Mouse (Mus musculus): Measurements from ENCODE around the gene Zfp318. TPM values are rescaled to one million over a fixed set of nuclear protein-coding genes. Genes with fewer than 3 reads are reported as not detected.

Gene Zfp318
- total RNA-seq (2018; cell fraction: chromatin; rRNA removed) = 100 to 1,000 TPM in 1 of 26 experiments, 10 to 100 TPM in 25; 22.1 to 100 (median 44.6) TPM
- total RNA-seq (2018; cell fraction: cytosol; rRNA removed) = 10 to 100 TPM in 23 of 26 experiments, 1 to 10 TPM in 3; 7.4 to 25.0 (median 14.9) TPM
- 10 to 100 TPM; 23.1 to 78.6 (median 38.4) TPM for total RNA-seq (2018; cell fraction: nucleus; rRNA removed)
- polyA plus RNA-seq (2018) = 6.7 to 12.9 TPM (median 11.8 TPM) in 3 replicates

DNA sequence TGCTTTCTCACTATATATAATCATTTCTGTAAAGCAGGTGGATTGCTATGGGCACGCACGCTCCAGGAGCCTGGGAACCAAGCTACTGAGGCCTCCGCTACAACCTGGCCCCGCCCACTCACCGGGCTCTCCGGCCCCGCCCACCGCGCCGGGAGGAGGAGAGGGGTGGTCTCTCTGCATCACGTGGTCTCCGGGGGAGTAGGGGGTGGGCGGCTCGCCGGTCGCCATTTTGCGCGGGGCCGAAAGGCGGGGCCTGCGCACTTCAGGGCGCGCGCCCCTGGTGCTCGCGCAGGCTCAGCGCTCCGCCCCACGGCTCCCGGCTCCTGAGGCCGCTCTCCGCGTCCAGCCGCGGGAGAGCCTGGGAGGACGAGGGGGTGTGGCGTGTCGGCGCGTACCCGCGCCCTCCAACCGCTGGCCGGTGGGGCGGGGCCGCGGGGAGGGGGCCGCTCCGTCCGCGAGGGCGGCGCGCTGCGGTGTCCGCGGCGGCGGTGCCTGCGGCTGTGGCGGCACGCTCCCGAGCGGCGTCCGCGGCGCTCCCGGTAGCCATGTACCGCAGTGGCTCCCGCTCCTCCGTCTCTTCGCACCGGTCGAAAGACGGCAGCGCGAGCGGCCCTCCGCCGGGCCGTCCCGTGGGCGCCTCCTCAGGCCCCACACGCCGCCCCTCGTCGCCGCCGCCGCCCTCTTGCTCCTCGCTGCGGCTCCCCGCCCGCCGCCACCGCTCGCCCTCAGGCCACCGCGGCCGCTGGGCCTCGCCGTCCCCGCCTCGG lies at the start of gene Zfp318:
TSS of gene Zfp318 (plus strand) at position 438 of the 767 bp plus-strand sequence.
- Histone ChIP-seq H3K36me3 (ENCODE audit: inconsistent target) (no peaks in the 10 kb centered on the region), H3K27ac (no peak within 1 kb of the TSS), H3K4me3 (ENCODE audit: inconsistent target) (peak within 1 kb of the TSS; percentile 53), H3K79me2 (ENCODE audit: inconsistent target) (no peaks in the 10 kb centered on the region)
- 2% methylated on average over 74 of the region's 105 CpGs for WGBS (ENCODE audit: missing documents)

DNA sequence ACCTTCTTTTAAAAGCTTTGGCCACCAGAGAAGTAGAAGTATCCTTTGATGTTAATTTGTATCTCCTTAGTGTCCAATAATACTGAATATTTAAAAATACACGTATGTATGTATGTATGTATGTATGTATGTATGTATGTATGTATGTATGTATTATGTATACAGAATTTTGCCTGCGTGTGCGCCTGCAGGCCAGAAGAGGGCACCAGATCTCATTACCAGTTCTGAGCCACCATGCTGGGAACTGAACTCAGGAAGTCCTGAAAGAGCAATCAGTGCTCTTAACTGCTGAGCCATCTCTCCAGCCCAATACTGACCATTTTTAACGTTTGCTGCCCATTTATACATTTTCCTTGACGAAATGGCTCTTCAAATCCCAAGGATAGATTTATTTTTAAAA lies 47.1 kb upstream of the Zfp318 start:
- no peak overlapping the region for H3K4me3 ChIP-seq (ENCODE audit: inconsistent target)
- H3K36me3 ChIP-seq (ENCODE audit: inconsistent target) = no peaks in the 10 kb centered on the region
- WGBS (ENCODE audit: missing documents) = 53% methylated on average over 4 of the region's 5 CpGs
- H3K27ac ChIP-seq = no peak overlapping the region
- no peaks in the 10 kb centered on the region for H3K79me2 ChIP-seq (ENCODE audit: inconsistent target)

DNA sequence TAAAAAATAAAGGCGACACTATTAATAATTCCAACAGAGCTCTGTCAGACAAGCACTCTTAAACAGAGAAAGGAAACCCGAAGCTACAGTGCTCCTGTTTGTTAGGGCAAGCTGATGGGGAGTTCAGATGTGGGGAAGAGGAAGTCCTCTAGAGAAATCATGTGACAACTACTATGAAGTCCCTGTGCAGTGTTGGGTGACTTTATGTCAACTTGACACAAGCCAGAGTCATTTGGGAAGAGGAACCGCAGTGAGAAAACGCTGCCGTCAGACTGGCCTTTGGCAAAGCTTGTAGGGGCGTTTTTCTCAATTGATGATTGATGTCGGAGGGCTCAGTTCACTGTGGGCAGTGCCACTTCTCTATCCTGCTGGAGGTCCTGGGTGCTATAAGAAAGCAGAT lies 42.3 kb upstream of the Zfp318 start:
- no peaks in the 10 kb centered on the region for H3K79me2 ChIP-seq (ENCODE audit: inconsistent target)
- H3K27ac ChIP-seq = peak overlapping the region; percentile 83
- no peaks in the 10 kb centered on the region for H3K36me3 ChIP-seq (ENCODE audit: inconsistent target)
- no peak overlapping the region for H3K4me3 ChIP-seq (ENCODE audit: inconsistent target)
- 6% methylated on average over 7 of the region's 7 CpGs for WGBS (ENCODE audit: missing documents)

DNA sequence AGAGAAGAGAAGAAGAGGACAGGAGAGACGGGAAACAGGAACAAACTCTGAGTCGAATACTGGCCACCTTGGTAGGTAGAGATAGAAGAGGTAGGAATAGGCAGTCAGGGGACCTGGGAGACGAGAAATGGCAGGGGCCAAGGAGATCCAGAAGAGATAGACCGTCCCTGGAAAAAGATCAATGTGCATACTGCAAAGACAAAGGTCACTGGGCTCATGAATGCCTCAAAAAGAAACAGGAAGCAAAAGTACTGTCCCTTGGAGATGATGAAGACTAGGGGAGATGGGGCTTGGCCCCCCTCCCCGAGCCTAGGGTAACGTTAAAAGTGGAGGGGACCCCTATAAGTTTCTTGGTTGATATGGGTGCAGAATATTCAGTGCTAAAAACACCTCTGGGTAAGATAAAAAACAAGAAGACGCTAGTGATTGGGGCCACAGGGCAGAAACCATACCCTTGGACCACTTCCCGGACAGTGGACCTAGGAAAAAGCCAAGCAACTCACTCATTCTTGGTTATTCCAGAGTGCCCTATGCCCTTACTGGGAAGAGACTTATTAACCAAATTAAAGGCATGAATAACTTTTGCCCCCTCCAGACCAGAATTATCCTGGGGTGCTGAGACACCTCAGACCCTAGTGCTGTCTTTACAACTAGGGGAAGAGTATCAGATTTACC lies 32.4 kb upstream of the Zfp318 start:
- 91% methylated on average over 8 of the region's 8 CpGs for WGBS (ENCODE audit: missing documents)
- no peaks in the 10 kb centered on the region for H3K79me2 ChIP-seq (ENCODE audit: inconsistent target)
- no peak overlapping the region for H3K27ac ChIP-seq
- no peaks in the 10 kb centered on the region for H3K36me3 ChIP-seq (ENCODE audit: inconsistent target)
- H3K4me3 ChIP-seq (ENCODE audit: inconsistent target) = no peak overlapping the region

DNA sequence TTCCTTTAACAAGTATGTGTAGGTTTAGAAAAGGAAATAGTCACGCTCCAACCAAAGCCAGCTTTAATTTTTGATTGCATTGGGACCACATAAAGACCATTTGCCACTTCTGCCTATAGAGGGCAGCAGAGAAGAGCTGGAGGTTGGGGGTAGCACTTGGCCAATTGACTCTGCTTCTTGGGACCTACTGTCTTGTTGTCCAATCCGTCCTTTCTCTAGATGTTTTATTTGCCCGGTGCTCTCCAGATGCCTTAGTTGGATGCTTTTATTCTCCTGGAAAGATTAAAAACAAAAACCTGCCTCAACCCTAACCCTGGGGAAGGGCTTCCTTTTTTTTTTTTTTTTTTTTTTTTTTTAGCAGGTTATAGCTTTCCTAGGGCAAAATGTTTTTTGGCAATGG lies 11.7 kb upstream of the Zfp318 start:
- no peak overlapping the region for H3K4me3 ChIP-seq (ENCODE audit: inconsistent target)
- no peaks in the 10 kb centered on the region for H3K36me3 ChIP-seq (ENCODE audit: inconsistent target)
- H3K27ac ChIP-seq = no peak overlapping the region
- WGBS (ENCODE audit: missing documents) = 64% methylated on average over 3 of the region's 3 CpGs
- H3K79me2 ChIP-seq (ENCODE audit: inconsistent target) = no peaks in the 10 kb centered on the region

DNA sequence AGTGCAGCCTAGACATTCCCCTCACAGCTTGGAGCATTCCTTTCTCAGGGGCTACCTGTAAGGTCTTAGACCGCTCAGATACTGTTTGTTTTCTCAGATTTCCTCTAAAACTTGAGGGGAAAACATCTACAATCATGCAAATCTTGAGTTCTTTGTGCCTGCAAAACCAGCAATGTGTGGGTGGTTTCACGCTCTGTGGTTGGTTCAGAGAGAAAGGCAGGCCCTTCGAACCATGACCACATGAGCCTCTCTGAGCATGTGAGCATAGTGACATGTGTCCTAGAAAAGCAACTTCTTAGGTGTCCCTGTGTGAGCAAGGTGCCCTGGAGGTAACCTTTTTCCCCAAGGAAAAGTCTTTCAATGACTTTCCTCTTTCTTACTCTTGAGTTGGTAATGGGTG lies 5.0 kb upstream of the Zfp318 start:
- no peaks in the 10 kb centered on the region for H3K79me2 ChIP-seq (ENCODE audit: inconsistent target)

DNA sequence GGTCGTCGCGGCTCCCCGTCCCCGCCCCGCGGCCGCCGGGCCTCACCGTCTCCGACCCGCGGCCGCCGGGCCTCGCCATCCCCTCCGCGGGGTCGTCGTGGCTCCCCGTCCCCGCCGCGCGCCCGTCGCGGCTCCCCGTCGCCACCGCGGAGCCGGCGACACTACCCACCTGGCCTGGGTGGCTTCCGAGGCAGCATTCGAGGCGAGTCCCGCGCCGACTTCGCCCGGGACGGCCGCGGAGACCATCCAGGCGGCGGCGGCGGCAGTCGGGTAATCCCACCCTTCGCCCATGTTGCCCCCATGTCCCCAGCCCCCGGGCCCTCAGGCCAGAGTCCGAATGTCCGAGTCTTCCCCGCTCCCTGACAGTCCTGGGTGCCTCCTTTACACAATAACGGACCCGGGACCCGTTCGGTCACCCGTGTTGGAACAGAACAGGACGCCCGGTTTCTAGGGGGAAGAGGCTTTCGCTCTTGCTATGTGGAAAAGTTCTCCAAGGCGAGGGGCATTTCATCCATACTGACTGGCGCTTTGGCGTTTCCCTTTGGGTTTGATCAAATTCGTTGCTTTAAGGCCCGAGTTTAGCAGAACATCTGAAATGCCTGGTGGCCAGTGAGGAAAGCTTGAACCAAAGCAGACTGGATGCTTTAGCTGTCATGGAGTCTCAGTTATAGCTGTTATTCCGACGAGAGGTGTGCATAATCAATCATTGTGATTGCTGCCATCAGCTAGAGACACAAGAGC lies 700 bp downstream of the Zfp318 start:
- H3K36me3 ChIP-seq (ENCODE audit: inconsistent target) = no peaks in the 10 kb centered on the region
- no peaks in the 10 kb centered on the region for H3K79me2 ChIP-seq (ENCODE audit: inconsistent target)
- 2% methylated on average over 62 of the region's 70 CpGs for WGBS (ENCODE audit: missing documents)
- no peak overlapping the region for H3K27ac ChIP-seq
- peak overlapping the region; percentile 53 for H3K4me3 ChIP-seq (ENCODE audit: inconsistent target)

More for the DNA sequence above, 5.0 kb upstream of the Zfp318 start:
- no peak overlapping the region for H3K4me3 ChIP-seq (ENCODE audit: inconsistent target)
- no peak overlapping the region for H3K27ac ChIP-seq
- H3K36me3 ChIP-seq (ENCODE audit: inconsistent target) = no peaks in the 10 kb centered on the region
- 92% methylated on average over 3 of the region's 3 CpGs for WGBS (ENCODE audit: missing documents)

DNA sequence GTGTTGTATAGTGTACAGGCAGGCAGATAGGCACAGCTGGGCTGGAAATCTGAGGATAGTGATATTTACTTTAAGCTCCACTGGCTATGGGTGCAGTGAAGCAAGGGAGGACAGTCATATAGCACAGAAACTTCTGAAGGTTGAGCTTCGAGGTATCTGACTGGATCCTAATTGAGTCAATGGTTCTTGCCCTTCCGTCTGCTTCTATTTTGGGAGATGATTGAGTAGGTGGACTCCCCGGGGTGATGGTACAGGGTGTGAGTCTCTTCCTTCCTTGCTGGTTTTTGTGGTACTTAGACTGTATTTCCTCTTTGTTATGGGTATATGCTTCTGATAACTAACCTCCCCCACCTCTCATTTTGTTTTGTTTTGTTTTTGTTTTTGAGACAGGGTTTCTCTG lies 4.7 kb downstream of the Zfp318 start:
- no peak overlapping the region for H3K27ac ChIP-seq
- no peaks in the 10 kb centered on the region for H3K36me3 ChIP-seq (ENCODE audit: inconsistent target)
- WGBS (ENCODE audit: missing documents) = 7% methylated on average over 3 of the region's 3 CpGs
- H3K79me2 ChIP-seq (ENCODE audit: inconsistent target) = no peaks in the 10 kb centered on the region
- no peak overlapping the region for H3K4me3 ChIP-seq (ENCODE audit: inconsistent target)

DNA sequence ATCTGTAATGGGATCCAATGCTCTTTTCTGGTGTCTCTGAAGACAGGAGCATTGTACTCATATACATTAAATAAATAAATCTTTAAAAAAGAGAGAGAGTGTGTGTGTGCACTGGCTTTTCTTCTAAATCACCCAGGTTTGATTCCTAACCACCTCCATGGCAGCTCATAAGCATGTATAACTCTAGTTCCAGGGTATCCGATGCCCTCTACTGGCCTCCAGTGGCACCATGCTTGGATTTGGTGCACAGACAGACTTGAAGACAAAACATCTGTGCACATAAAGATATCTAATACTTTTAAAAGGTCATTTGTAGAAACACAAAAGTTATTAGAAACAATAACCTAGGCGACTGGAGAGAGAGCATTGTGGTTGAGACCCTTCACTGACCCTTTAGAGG lies 9.5 kb downstream of the Zfp318 start:
- H3K4me3 ChIP-seq (ENCODE audit: inconsistent target) = no peak overlapping the region
- H3K79me2 ChIP-seq (ENCODE audit: inconsistent target) = no peaks in the 10 kb centered on the region
- no peak overlapping the region for H3K27ac ChIP-seq
- H3K36me3 ChIP-seq (ENCODE audit: inconsistent target) = peaks cover 14% of the 10 kb centered on the region; the same call in 1 of the 2 replicates
- 54% methylated on average over 2 of the region's 2 CpGs for WGBS (ENCODE audit: missing documents)

DNA sequence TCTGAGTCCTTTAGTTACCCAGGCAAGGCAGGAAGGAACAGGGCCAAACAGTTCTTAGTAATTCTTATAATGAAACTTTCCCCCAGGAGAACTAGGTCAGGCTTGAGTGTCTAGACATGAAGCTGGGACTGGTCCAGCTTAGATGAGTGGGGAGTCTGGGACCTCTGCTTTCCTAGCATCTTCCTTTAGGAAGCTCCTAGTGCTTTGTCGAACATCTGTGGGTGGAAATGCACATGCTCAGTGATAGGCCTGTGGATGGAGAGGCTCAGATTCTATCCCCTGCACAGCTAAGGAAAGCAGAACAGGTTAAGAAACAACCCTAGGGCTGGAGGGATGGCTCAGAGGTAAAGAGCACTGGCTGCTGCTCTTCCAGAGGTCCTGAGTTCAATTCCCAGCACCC lies 11.1 kb downstream of the Zfp318 start:
- 100% methylated on average over 1 of the region's 1 CpGs for WGBS (ENCODE audit: missing documents)
- Histone ChIP-seq H3K27ac (no peak overlapping the region), H3K36me3 (ENCODE audit: inconsistent target) (peaks cover 22% of the 10 kb centered on the region; the same call in 1 of the 2 replicates), H3K4me3 (ENCODE audit: inconsistent target) (no peak overlapping the region), H3K79me2 (ENCODE audit: inconsistent target) (no peaks in the 10 kb centered on the region)

DNA sequence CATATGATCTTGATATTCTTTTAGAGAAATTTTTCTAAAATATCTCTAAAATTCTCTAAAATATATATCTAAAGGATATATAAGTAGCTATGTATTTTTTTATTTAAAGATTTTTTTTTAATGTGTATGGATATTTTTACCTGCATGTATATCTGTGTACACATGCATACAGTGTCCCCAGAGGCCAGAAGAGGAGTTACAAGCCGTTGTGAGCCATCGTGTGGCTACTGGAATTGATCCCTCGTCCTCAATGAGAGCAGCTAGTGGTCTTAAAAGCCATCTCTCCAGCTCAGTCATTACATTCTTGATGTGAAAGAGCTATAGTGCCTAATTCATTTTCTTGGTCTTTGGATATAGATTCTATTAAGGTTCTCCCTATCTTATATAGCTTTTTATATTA lies 24.9 kb downstream of the Zfp318 start:
- Histone ChIP-seq H3K4me3 (ENCODE audit: inconsistent target) (no peak overlapping the region), H3K36me3 (ENCODE audit: inconsistent target) (peaks cover 57% of the 10 kb centered on the region), H3K27ac (no peak overlapping the region), H3K79me2 (ENCODE audit: inconsistent target) (no peaks in the 10 kb centered on the region)
- WGBS (ENCODE audit: missing documents) = 54% methylated on average over 3 of the region's 3 CpGs

DNA sequence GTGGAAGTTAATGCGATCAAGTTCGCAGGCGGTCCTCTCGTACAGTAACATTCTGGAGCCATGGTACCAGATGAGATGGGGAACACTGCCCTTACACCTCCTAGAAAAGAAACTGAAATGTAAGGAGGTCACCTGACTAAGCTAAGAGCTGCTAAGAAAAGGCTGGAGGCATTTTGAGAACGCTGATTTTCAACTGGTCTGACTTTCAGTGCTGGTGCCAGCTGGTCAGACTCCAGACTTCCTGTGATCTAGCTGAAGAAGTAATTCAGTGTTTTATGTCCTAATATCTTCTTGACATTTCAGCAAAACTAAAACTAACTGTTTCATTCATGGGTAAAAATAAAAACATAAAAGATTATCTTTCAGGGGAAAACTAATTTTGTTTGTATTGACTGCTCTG lies 35.1 kb downstream of the Zfp318 start:
- H3K27ac ChIP-seq = no peak overlapping the region
- H3K36me3 ChIP-seq (ENCODE audit: inconsistent target) = no peaks in the 10 kb centered on the region
- no peak overlapping the region for H3K4me3 ChIP-seq (ENCODE audit: inconsistent target)
- no peaks in the 10 kb centered on the region for H3K79me2 ChIP-seq (ENCODE audit: inconsistent target)
- WGBS (ENCODE audit: missing documents) = 77% methylated on average over 5 of the region's 5 CpGs

DNA sequence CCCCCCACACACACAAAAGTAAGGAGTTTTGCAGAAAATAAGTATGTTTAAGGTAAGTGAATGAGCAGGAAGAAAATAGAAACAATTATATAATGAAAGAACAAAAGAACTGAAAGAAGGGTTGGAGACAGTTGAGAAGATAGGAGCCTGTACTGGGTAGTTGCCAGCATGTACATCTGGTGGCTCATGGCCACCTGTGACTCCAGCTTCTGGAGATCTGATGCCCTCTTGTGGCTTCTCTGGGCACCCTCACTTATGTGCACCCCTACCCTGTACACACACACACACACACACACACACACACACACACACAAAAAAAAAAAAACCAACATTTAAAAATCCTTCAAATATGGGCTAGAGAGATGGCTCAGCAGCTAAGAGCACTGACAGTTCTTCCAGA lies 36.2 kb downstream of the Zfp318 start:
- Histone ChIP-seq H3K27ac (no peak overlapping the region), H3K79me2 (ENCODE audit: inconsistent target) (no peaks in the 10 kb centered on the region), H3K4me3 (ENCODE audit: inconsistent target) (no peak overlapping the region), H3K36me3 (ENCODE audit: inconsistent target) (no peaks in the 10 kb centered on the region)

DNA sequence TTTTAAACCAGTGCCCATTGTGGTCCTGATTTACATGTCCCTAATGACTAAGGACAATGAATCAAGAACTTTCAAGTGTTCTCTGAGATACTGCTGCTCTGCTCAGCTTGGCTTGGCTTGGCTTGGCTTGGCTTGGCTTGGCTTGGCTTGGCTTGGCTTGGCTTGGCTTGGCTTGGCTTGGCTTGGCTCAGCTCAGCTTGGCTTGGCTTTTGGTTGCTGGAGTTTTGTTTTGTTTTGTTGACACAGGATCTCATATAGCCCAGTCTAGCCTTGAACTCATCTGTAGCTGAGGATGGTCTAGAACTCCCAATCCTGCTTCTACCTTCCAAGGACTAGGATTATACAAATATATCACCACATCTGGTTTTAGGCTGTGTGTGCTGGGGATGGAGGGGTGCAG lies 43.0 kb downstream of the Zfp318 start:
- no peaks in the 10 kb centered on the region for H3K36me3 ChIP-seq (ENCODE audit: inconsistent target)
- H3K79me2 ChIP-seq (ENCODE audit: inconsistent target) = no peaks in the 10 kb centered on the region
- H3K4me3 ChIP-seq (ENCODE audit: inconsistent target) = no peak overlapping the region
- no peak overlapping the region for H3K27ac ChIP-seq
